Mouse (Mus musculus): ENCODE data around the gene Psg16. TPM values are rescaled to one million over a fixed set of nuclear protein-coding genes. Genes with fewer than 3 reads are reported as not detected.

The Psg16 gene
- polyA plus RNA-seq, 1 experiment from 2014 or later, result 0.73 TPM

GRCm38 (mm10) chr7:17156885-17157677 is 83.2 kb downstream of the Psg16 start:
- no peak for ATAC-seq
- Histone ChIP-seq H3K9me3 (ENCODE audit: control insufficient read depth, low read length) (no peaks in the 10 kb centered on the region), H3K27ac (ENCODE audit: low read length) (no peak overlapping the region), H3K9ac (ENCODE audit: low read depth, low read length) (no peak overlapping the region), H3K4me1 (ENCODE audit: control insufficient read depth, insufficient read depth, low read length) (no peaks in the 10 kb centered on the region), H3K36me3 (ENCODE audit: control insufficient read depth, insufficient read depth, low read length) (no peaks in the 10 kb centered on the region), H3K4me3 (ENCODE audit: low read length) (no peak overlapping the region), H3K27me3 (replicated peaks; ENCODE audit: control insufficient read depth, insufficient read depth, low read length) (no peaks in the 10 kb centered on the region), H3K4me2 (ENCODE audit: low read depth, low read length) (no peak overlapping the region)
- WGBS, result 68% methylated on average over 3 of the region's 3 CpGs

DNA sequence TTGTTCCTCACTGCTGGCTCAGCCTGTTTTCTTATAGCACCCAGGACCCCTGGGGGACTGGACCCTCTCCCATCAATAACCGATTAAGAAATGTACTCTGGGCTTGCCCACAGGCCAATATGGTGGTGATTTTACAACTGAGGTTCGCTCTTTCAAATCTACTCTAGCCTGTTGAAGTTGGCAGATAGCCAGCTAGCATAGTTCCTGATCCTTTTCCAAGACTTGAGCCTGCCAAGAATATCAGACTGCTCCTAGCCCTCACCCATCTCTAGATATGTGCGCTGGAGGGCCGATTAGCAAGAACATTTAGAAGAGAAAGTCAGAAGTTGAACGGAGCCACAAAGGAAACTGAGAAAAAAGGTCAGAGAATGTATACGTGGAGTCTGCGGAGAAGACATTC is 85.2 kb downstream of the Psg16 start:
- H3K4me3 ChIP-seq (ENCODE audit: low read length), result no peak overlapping the region
- H3K36me3 ChIP-seq (ENCODE audit: control insufficient read depth, insufficient read depth, low read length), result no peaks in the 10 kb centered on the region
- no peaks in the 10 kb centered on the region for H3K27me3 ChIP-seq (replicated peaks; ENCODE audit: control insufficient read depth, insufficient read depth, low read length)
- WGBS, result 80% methylated on average over 7 of the region's 7 CpGs
- no peaks in the 10 kb centered on the region for H3K4me1 ChIP-seq (ENCODE audit: control insufficient read depth, insufficient read depth, low read length)
- no peak overlapping the region for H3K27ac ChIP-seq (ENCODE audit: low read length)
- H3K9ac ChIP-seq (ENCODE audit: low read depth, low read length), result no peak overlapping the region
- no peak overlapping the region for H3K4me2 ChIP-seq (ENCODE audit: low read depth, low read length)
- no peaks in the 10 kb centered on the region; the same call in 1 of the 2 replicates for H3K9me3 ChIP-seq (ENCODE audit: control insufficient read depth, low read length)
- ATAC-seq, result no peak

DNA sequence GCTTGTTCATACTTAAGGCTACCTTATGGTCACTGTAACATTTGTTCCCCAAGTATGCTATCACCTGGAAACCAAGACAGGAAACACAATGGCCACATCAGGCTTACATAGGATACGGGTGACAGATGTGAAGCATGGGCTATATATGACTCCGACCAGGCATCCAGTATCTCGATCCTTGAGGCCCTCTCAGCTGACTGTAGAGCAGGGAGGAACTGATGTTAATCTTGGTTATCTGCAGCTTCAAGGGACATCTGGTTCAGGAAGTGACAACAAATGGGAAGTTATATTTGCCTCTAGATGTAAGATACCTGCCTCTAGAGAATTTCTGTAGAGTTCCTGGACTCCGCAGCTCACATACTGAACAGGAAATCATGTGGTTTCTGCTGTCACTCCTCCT is 98.0 kb downstream of the Psg16 start:
- WGBS, result 83% methylated on average over 4 of the region's 4 CpGs
- H3K4me1 ChIP-seq (ENCODE audit: control insufficient read depth, insufficient read depth, low read length), result no peaks in the 10 kb centered on the region

More for the DNA sequence above, 98.0 kb downstream of the Psg16 start:
- no peak overlapping the region for H3K4me3 ChIP-seq (ENCODE audit: low read length)
- H3K27ac ChIP-seq (ENCODE audit: low read length), result no peak overlapping the region
- no peaks in the 10 kb centered on the region for H3K9me3 ChIP-seq (ENCODE audit: control insufficient read depth, low read length)
- H3K36me3 ChIP-seq (ENCODE audit: control insufficient read depth, insufficient read depth, low read length), result no peaks in the 10 kb centered on the region
- no peaks in the 10 kb centered on the region for H3K27me3 ChIP-seq (replicated peaks; ENCODE audit: control insufficient read depth, insufficient read depth, low read length)
- H3K4me2 ChIP-seq (ENCODE audit: low read depth, low read length), result no peak overlapping the region
- ATAC-seq, result no peak
- H3K9ac ChIP-seq (ENCODE audit: low read depth, low read length), result no peak overlapping the region

Other genes starting within 250 kb of the Psg16 start
- 10.3 and 11.5 TPM in 2 replicates for gene Prkd2, start 231.1 kb upstream of the Psg16 start, polyA plus RNA-seq (2015; fragmentation: Nextera tagmentation; extraction: Ambion mirVana)
- gene Dact3, start 198.7 kb upstream of the Psg16 start, polyA plus RNA-seq (2015; fragmentation: Nextera tagmentation; extraction: Ambion mirVana), result 1.6 and 1.7 TPM in 2 replicates
- 7.8 and 9.2 TPM in 2 replicates for gene Gng8, start 182.3 kb upstream of the Psg16 start, polyA plus RNA-seq (2015; fragmentation: Nextera tagmentation; extraction: Ambion mirVana)
- 2.5 and 3.2 TPM in 2 replicates for gene Ptgir, start 167.6 kb upstream of the Psg16 start, polyA plus RNA-seq (2015; fragmentation: Nextera tagmentation; extraction: Ambion mirVana)
- gene Calm3, start 149.9 kb upstream of the Psg16 start, polyA plus RNA-seq (2015; fragmentation: Nextera tagmentation; extraction: Ambion mirVana), result 163 and 171 TPM in 2 replicates
- 4.9 and 5.4 TPM in 2 replicates for gene Pnmal2, start 129.4 kb upstream of the Psg16 start, polyA plus RNA-seq (2015; fragmentation: Nextera tagmentation; extraction: Ambion mirVana)
- gene Pnmal1, start 114.4 kb upstream of the Psg16 start, polyA plus RNA-seq (2015; fragmentation: Nextera tagmentation; extraction: Ambion mirVana), result 2.7 and 2.9 TPM in 2 replicates
- 0.23 and 0.32 TPM in 2 replicates for gene Gm42372, start 91.0 kb upstream of the Psg16 start, polyA plus RNA-seq (2015; fragmentation: Nextera tagmentation; extraction: Ambion mirVana)
- gene Ccdc8, start 81.3 kb upstream of the Psg16 start, polyA plus RNA-seq (2015; fragmentation: Nextera tagmentation; extraction: Ambion mirVana), result 32.6 and 35.6 TPM in 2 replicates
- gene Ppp5c, start 46.1 kb upstream of the Psg16 start, polyA plus RNA-seq (2015; fragmentation: Nextera tagmentation; extraction: Ambion mirVana), result 83.7 and 88.3 TPM in 2 replicates
- 72.7 and 87.8 TPM in 2 replicates for gene Hif3a, start 11.6 kb upstream of the Psg16 start, polyA plus RNA-seq (2015; fragmentation: Nextera tagmentation; extraction: Ambion mirVana)
- 0.04 TPM in 1 of 2 replicates, not detected in the other for gene Ceacam3, start 76.2 kb downstream of the Psg16 start, polyA plus RNA-seq (2015; fragmentation: Nextera tagmentation; extraction: Ambion mirVana)
- gene Psg29, start 129.4 kb downstream of the Psg16 start, polyA plus RNA-seq (2015; fragmentation: Nextera tagmentation; extraction: Ambion mirVana), result not detected in 2 replicates